Mouse (Mus musculus) MEL (cell line): ENCODE results near the gene Stxbp1. TPM values are rescaled to one million over a fixed set of nuclear protein-coding genes. Genes with fewer than 3 reads are reported as not detected.

Experiments used
- DNase-seq: peaks from one replicate; pipeline ENCODE4 v3.0.0; 2011; ENCODE audit warnings: low read depth, low spot score
- H3K27ac ChIP-seq: 2 replicates; pipeline ENCODE4 v1.5.1; 2012; ENCODE audit warnings: low read depth, mild to moderate bottlenecking, control low read depth, low read length, moderate library complexity; ENCODE audit not compliant: control insufficient read depth
- H3K27me3 ChIP-seq, 2 experiments: fragments of 150-350 bp in 1 of 2; sonication (generic) in 1 of 2; 2 replicates each; pipeline ENCODE4 v1.6.1; 2012; ENCODE audit warnings: low read length in 2 of 2, mild to moderate bottlenecking in 2 of 2, improper control_type of control experiment in 1 of 2, moderate library complexity in 1 of 2; ENCODE audit not compliant: insufficient read depth in 2 of 2, control insufficient read depth in 1 of 2
- H3K36me3 ChIP-seq, 2 experiments: 2 replicates each; pipeline ENCODE4 v1.6.1; 2012 to 2014; ENCODE audit warnings: low read length in 2 of 2, improper control_type of control experiment in 1 of 2, inconsistent platforms in 1 of 2, mild to moderate bottlenecking in 1 of 2; ENCODE audit not compliant: insufficient read depth in 2 of 2, control insufficient read depth in 1 of 2
- H3K4me1 ChIP-seq, 2 experiments: fragments of 150-350 bp in 1 of 2; sonication (generic) in 1 of 2; 2 replicates each; pipeline ENCODE4 v1.6.1; 2012; ENCODE audit warnings: low read length in 2 of 2, improper control_type of control experiment in 1 of 2, mild to moderate bottlenecking in 1 of 2; ENCODE audit not compliant: insufficient read depth in 2 of 2, control insufficient read depth in 1 of 2
- H3K4me3 ChIP-seq, 2 experiments: fragments of 150-350 bp in 1 of 2; sonication (generic) in 1 of 2; 2 replicates each; pipeline ENCODE4 v1.5.1; 2012; ENCODE audit warnings: low read depth in 2 of 2, low read length in 2 of 2, mild to moderate bottlenecking in 2 of 2, moderate library complexity in 2 of 2, control low read depth in 1 of 2, improper control_type of control experiment in 1 of 2; ENCODE audit not compliant: control insufficient read depth in 1 of 2, insufficient read depth in 1 of 2
- H3K79me2 ChIP-seq: 2 replicates; pipeline ENCODE4 v1.6.1; 2012; ENCODE audit warnings: mild to moderate bottlenecking, low read length, moderate library complexity; ENCODE audit not compliant: control insufficient read depth, poor library complexity, insufficient read depth
- H3K9ac ChIP-seq: 2 replicates; pipeline ENCODE4 v1.6.1; 2012; ENCODE audit warnings: low read depth, mild to moderate bottlenecking, control low read depth, low read length, moderate library complexity; ENCODE audit not compliant: control insufficient read depth, poor library complexity, severe bottlenecking
- H3K9me3 ChIP-seq: fragments of 150-350 bp; sonication (generic); replicated peaks from 2 replicates; pipeline ENCODE4 v1.6.1; 2012; ENCODE audit warnings: mild to moderate bottlenecking, low read length, improper control_type of control experiment, moderate library complexity; ENCODE audit not compliant: insufficient read depth
- ELF1 ChIP-seq: IDR thresholded peaks from 2 replicates; pipeline ENCODE4 v1.6.1; 2014; ENCODE audit warnings: low read depth, mild to moderate bottlenecking, inconsistent platforms, low read length, improper control_type of control experiment, moderate library complexity
- EP300 ChIP-seq, 2 experiments: IDR thresholded peaks; 2 replicates each; pipeline ENCODE4 v1.6.1; 2011; ENCODE audit warnings: improper control_type of control experiment in 2 of 2, low read length in 2 of 2, low read depth in 1 of 2, mild to moderate bottlenecking in 1 of 2
- HCFC1 ChIP-seq: IDR thresholded peaks from 2 replicates; pipeline ENCODE4 v1.6.1; 2012; ENCODE audit warnings: low read depth, mild to moderate bottlenecking, inconsistent platforms, low read length, improper control_type of control experiment, moderate library complexity
- KAT2A ChIP-seq: conservative IDR thresholded peaks from 2 replicates; pipeline ENCODE4 v1.6.1; 2012; ENCODE audit warnings: low read depth, low read length, improper control_type of control experiment, inconsistent platforms
- MAFK ChIP-seq: IDR thresholded peaks from 2 replicates; pipeline ENCODE4 v1.6.1; 2011; ENCODE audit warnings: low read depth, mild to moderate bottlenecking, low read length, improper control_type of control experiment, borderline replicate concordance
- MAX ChIP-seq: IDR thresholded peaks from 2 replicates; pipeline ENCODE4 v1.6.1; 2011; ENCODE audit warnings: low read length, improper control_type of control experiment
- MXI1 ChIP-seq: IDR thresholded peaks from 2 replicates; pipeline ENCODE4 v1.6.1; 2011; ENCODE audit warnings: mild to moderate bottlenecking, low read depth, low read length, improper control_type of control experiment
- NRF1 ChIP-seq: IDR thresholded peaks from 2 replicates; pipeline ENCODE4 v1.6.1; 2014; ENCODE audit warnings: low read depth, mild to moderate bottlenecking, inconsistent platforms, low read length, improper control_type of control experiment, moderate library complexity; ENCODE audit not compliant: poor library complexity, insufficient read depth, severe bottlenecking
- POLR2A ChIP-seq, 2 experiments: IDR thresholded peaks; 2 replicates each; pipeline ENCODE4 v1.6.1; 2011 to 2012; ENCODE audit warnings: low read length in 2 of 2, mild to moderate bottlenecking in 2 of 2, control low read depth in 1 of 2, improper control_type of control experiment in 1 of 2, low read depth in 1 of 2, moderate library complexity in 1 of 2; ENCODE audit not compliant: control insufficient read depth in 1 of 2, insufficient read depth in 1 of 2, poor library complexity in 1 of 2
- POLR2AphosphoS2 ChIP-seq: IDR thresholded peaks from 2 replicates; pipeline ENCODE4 v1.6.1; 2011; ENCODE audit warnings: low read length, improper control_type of control experiment
- TAL1 ChIP-seq: IDR thresholded peaks from 2 replicates; pipeline ENCODE4 v1.6.1; 2012; ENCODE audit warnings: mild to moderate bottlenecking, inconsistent platforms, low read length, moderate library complexity, mixed read lengths
- TBP ChIP-seq: IDR thresholded peaks from 2 replicates; pipeline ENCODE4 v1.8.0; 2011; ENCODE audit warnings: low read depth, low read length, improper control_type of control experiment
- TCF12 ChIP-seq: IDR thresholded peaks from 2 replicates; pipeline ENCODE4 v1.6.1; 2014; ENCODE audit warnings: low read depth, mild to moderate bottlenecking, inconsistent platforms, low read length, improper control_type of control experiment, moderate library complexity
- USF1 ChIP-seq: IDR thresholded peaks from 2 replicates; pipeline ENCODE4 v1.6.1; 2014; ENCODE audit warnings: low read depth, mild to moderate bottlenecking, inconsistent platforms, low read length, improper control_type of control experiment, moderate library complexity
- ZC3H11A ChIP-seq: IDR thresholded peaks from 2 replicates; pipeline ENCODE4 v1.6.1; 2012; ENCODE audit warnings: low read depth, mild to moderate bottlenecking, inconsistent platforms, low read length, improper control_type of control experiment
- ZKSCAN1 ChIP-seq: IDR thresholded peaks from 2 replicates; pipeline ENCODE4 v1.6.1; 2012; ENCODE audit warnings: low read depth, mild to moderate bottlenecking, inconsistent platforms, low read length, improper control_type of control experiment, moderate library complexity
- ZNF384 ChIP-seq: IDR thresholded peaks from 2 replicates; pipeline ENCODE4 v1.6.1; 2012; ENCODE audit warnings: low read depth, mild to moderate bottlenecking, inconsistent platforms, low read length, improper control_type of control experiment
- polyA plus RNA-seq, 2 experiments: library from polyadenylated mRNA; stranded (reverse) in 1 of 2; unstranded in 1 of 2; fragments of >175 nt in 1 of 2; fragments of >200 nt in 1 of 2; gene quantifications; 2 replicates each; pipeline versions ENCODE4 v1.2.1 to v1.2.4; 2012; ENCODE audit warnings: low replicate concordance in 2 of 2, low read depth in 1 of 2; ENCODE audit not compliant: insufficient read length in 2 of 2, insufficient read depth in 1 of 2, missing spikeins in 1 of 2
- total RNA-seq: library from RNA; depleted of rRNA; stranded (reverse); fragments of 300-350 nt; gene quantifications from 2 replicates; pipeline ENCODE4 v1.2.3, GENCODE M21; 2012

Stxbp1 gene
- total and polyA plus RNA-seq, 3 experiments = 7.1 to 33.2 TPM; not detected in 1

GRCm38 (mm10) chr2:32874070-32874469, 27.0 kb upstream of the Stxbp1 start:
- no peaks in the 10 kb centered on the region for H3K27me3 ChIP-seq
- H3K9me3 ChIP-seq = no peaks in the 10 kb centered on the region
- H3K79me2 ChIP-seq = no peaks in the 10 kb centered on the region; the same call in 1 of the 2 replicates
- H3K27ac ChIP-seq = no peak overlapping the region
- H3K9ac ChIP-seq = no peak overlapping the region
- H3K36me3 ChIP-seq = peaks cover 0 to 17% of the 10 kb centered on the region in 2 experiments; a peak in 2 of 4 replicates
- no peak for TF ChIP-seq ELF1
- TF ChIP-seq MAX = no peak
- TF ChIP-seq TCF12 = no peak
- TF ChIP-seq ZNF384 = no peak
- no peak for TF ChIP-seq ZC3H11A
- TF ChIP-seq NRF1 = no peak
- TF ChIP-seq POLR2A (IDR thresholded peaks at IDR 0.05; ENCODE audit: control insufficient read depth in 1 of 2, insufficient read depth in 1 of 2, low read depth in 1 of 2, low read length in 2 of 2, poor library complexity in 1 of 2) = no peak
- TF ChIP-seq TAL1 = no peak
- TF ChIP-seq ZKSCAN1 = no peak
- no peak for TF ChIP-seq TBP
- no peak for TF ChIP-seq USF1
- no peak for TF ChIP-seq MAFK
- TF ChIP-seq, all 39 proteins: peak for 0
- Histone ChIP-seq H3K4me1 (peaks cover 15 to 32% of the 10 kb centered on the region in 2 experiments), H3K4me3 (no peak overlapping the region)
- no peak for DNase-seq

GRCm38 (mm10) chr2:32870275-32871100, 23.4 kb upstream of the Stxbp1 start:
- peak; percentile 62 for DNase-seq
- Histone ChIP-seq H3K4me3 (peak overlapping the region; percentile 16 to 20; a peak in 2 of 4 replicates), H3K79me2 (no peaks in the 10 kb centered on the region), H3K4me1 (peaks cover 7 to 17% of the 10 kb centered on the region in 2 experiments), H3K36me3 (peaks cover 0 to 12% of the 10 kb centered on the region in 2 experiments; a peak in 2 of 4 replicates), H3K27ac (peak overlapping the region; percentile 9; the same call in 1 of the 2 replicates), H3K27me3 (no peaks in the 10 kb centered on the region), H3K9ac (peak overlapping the region; percentile 37), H3K9me3 (no peaks in the 10 kb centered on the region)
- TF ChIP-seq ZNF384 (peak; percentile 92), HCFC1 (0 out of 2 replicates have a peak, but pooled peaks have one; percentile 15), POLR2AphosphoS2 (no peak), KAT2A (no peak), EP300 (IDR thresholded peaks at IDR 0.05; ENCODE audit: low read depth in 1 of 2, low read length in 2 of 2) (0 out of 4 replicates have a peak, but pooled peaks have one; percentile 10 to 32), MXI1 (0 out of 2 replicates have a peak, but pooled peaks have one; percentile 33)
